Mouse (Mus musculus): Measurements from ENCODE around the gene Aldh3b2.
"Not testable (repeated sequence)": the region's sequence is repeated elsewhere in the genome, so short reads cannot be mapped to it uniquely, and the experiment has no call there.

The Aldh3b2 gene

DNA sequence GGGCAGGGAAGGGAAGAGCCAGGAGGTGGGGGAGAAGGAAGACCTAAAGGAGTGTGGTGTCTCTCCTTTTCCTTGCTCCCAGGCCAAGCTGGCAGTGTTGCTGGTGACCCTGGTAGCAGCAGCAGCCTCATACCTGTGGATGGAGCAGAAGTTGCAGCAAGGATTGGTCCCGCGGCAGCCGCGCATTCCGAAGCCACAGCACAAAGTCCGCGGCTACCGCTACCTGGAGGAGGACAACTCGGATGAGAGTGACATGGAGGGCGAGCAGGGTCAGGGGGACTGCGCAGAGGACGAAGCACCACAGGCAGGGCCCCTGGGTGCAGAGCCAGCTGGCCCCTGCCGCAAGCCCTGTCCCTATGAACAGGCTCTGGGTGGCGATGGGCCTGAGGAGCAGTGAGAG lies 23.6 kb upstream of the Aldh3b2 start:
- DNase-seq = no peak

DNA sequence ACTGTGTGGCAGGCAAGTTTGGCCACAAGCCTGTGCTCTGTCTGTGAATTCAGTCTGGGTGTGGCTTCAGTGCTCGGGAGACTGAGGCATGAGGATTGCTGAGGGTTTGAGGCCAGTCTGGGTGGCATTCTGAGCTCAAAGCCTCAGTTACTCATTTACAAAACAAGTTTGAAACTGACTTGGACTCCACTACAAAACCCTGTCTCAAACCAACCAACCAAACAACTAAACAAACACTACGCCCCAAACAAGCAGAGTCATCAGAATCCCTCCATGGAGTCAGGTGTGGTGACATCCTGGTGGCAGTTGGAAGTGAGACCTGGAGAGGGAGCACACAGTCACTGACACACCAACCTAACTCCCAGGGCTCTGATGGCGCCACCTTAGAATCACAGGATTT lies 21.8 kb upstream of the Aldh3b2 start:
- no peak for DNase-seq

DNA sequence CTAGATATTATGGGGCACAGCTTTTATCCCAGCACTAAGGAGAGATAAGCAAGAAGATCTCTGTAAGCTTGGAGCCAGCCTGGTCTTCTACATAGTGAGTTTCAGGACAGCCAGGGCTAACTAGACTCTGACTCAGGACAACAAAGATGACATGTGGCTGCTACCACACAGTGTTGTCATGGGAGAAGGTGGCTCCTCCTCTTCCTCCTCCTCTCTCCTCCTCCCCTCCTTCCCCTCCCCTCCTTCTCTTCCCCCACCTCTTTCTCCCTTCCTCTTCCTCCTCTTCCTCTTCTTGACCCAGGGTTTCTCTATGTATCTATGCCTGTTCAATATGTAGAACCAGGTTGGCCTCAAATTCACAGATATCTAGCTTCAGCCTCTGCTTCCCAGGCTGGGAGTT lies 20.7 kb upstream of the Aldh3b2 start:
- DNase-seq = no peak

DNA sequence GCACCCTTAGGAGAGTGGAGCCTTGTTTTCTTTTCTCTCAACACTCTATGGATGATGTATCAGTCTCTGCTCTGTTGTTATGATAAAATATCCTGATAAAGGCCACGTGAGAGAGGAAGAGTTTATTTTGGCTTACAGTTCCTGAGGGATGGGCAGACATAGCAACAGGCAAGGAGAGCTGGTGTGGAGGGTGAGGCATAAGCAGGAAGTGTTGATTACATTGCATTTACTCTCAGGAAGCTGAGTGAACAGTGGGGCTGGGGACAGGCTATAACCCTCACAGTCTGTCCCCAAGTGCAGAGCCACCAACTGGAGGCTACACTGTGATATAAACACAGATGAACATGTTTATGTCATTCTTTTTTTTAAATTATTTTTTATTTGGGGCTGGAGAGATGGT lies 20.0 kb upstream of the Aldh3b2 start:
- no peak for DNase-seq

DNA sequence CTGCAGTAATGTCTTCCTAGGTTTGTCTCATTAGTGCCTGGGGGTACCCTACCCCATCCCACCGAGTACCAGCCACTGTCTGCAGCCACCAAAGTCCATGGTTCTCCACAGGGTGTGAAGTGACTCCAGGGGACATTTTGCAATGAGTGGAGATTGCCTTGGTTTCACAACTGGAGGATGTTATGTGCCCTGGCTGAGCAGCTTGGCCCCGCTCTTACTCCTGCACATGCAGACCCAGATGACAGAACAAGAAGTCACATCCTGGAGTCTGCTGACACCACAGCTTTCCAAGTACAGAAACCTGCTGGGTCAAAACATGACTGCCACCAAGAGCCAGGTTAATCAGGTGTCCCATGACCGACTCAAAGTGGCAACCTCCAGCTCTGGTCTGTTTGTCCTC lies 17.1 kb upstream of the Aldh3b2 start:
- no peak for DNase-seq

DNA sequence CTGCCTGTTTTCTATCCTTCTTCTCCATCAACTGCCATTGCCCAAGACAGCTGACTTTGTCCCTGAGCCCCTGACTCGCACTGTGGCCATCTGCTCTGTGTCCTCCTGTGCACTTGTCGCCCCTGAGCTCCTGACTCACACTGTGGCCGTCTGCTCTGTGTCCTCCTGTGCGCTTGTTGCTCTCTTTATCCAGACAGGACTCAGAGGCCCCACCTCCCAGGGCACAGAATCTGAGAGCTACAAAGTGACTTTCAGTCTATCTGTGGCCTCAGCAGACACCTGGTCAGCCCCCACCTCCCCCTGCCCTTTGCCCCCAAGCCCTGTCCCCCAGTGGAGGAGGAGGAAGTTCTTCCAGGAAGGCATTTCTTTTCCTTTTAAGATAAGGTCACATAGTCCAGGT lies 16.3 kb upstream of the Aldh3b2 start:
- no peak for DNase-seq

DNA sequence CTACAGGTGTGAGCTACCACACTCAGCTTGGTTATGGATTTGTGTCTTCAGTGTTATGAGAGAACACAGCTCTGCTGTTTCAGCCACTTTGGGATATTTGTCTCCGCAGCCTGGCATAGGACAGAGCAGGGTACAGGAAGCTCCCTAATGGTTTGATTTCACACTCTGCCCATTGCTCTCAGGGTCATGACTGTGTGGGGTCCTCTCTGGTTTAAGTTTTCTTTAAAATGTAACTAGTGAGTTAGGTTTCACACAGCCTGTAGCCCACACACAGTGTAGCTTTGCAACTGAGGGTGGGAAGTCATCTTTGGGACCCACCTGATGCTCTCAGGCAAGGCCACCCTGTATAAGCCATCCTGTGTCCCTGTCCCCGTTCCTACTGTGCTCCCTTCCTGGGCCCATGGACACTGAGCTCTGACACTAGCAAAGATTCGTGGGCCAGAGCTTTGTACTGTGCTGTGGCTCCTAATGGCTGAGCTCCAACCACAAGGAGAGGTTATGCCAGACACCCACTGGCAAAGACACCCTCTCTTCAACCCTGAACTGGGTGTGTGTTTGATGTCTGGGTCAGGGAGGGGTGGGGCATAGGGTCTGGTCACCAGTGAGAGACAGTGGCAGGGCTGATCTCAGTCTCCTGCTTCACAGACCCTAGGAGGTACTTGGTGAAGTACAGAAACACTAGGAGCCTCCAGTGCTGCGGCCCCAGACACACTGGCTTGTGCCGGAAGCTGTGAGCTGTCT lies 14.7 kb upstream of the Aldh3b2 start:
- not testable (repeated sequence) for DNase-seq

DNA sequence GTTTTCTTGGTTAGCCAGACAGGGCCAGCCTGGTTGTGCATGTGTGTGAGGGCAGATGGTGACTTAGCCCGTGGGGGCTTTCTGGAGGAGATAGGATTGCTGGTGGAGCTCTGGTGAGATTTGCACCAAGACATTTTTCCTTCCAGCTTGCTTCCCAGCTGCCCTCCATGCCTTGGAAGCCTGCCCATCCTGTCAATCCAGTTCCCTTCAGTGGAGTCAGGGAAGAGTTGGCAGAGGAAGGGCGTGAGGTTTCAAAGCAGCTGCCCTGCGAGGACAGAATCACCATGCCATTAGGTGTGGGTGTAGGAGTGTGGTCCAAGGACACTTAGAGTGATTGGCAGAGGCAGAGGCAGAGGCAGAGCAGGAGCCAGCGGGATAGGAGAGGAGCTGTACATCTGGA lies 13.7 kb upstream of the Aldh3b2 start, which contains the start of gene Aldh3b3:
Gene Aldh3b3 (plus strand): TSS at position 176 of the 400 bp plus-strand sequence.
- no peak for DNase-seq

DNA sequence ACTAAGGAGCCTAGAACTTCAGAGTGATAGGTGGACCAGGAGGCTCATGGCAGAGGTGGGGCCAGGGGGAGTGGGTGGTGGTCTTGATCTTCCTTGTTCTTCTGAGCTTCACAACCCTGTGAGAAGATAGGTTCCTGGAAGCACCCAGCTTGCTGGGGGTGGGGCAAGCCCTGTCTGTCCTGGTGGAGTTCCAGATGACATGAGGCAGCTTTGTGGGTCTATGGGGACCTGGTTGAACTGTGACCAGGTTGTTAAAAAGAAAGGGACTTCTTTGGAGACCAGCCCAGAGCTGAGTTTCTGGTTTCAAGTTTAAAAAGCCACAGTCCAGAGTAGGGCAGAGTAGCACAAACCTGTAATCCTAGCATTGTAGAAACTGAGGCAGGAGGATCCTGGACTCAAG lies 13.1 kb upstream of the Aldh3b2 start:
- DNase-seq = no peak

DNA sequence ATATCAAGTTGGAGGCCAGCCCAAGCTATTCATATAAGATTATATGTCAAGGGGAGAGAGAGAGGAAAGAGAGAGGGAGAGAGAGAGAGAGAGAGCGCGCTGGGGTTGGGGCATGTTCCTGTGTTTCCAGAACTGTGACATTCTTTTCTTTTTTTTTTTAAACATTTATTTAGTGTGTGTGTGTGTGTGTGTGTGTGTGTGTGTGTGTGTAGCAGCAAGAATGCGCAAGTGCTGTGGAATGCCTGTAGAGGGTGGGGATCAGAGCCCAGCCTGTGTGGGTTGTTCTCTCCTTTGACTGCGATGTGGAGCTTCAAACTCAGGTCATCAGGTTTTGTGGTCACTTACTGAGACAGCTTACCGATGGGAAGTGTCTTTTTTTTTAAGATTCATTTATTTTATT lies 11.9 kb upstream of the Aldh3b2 start:
- no peak for DNase-seq

DNA sequence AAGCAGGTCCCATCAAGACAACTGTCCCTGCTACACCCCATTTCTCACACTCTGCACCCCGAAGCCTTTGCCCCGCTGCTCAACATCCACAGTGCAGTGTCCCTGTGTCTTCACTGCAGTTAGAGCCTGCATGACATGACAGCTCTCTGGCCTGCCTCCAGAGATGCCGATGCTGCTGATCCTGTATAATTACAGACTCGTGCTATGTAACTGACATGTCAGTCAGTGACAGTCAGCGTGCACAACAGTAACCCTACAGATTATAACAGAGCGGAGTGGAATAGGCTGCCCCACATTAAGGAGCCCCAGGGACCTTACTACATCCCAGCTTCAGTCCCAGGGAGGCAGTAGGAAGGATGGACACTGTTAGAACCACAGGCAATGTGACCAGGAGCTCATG lies 10.3 kb upstream of the Aldh3b2 start:
- DNase-seq = not testable (repeated sequence)

DNA sequence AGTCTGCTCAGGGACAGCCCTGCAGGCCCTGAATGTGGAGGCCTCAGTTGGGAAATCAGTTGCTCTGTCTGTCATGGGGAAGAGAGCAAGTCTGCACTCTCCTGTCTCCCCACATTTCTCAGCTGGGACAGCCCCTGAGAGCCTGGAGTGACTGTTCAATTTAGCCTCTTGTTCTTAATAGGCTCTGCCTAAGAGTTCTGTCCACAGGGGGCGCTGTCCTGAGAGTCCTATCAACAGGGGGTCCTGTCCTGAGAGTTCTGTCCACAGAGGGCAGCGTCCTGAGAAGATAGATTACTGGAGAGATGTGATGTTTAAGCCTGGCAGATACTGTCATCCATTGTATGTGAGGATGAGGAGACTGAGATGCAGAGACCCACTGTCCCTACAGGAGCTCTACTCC lies 9.7 kb upstream of the Aldh3b2 start:
- DNase-seq = no peak

DNA sequence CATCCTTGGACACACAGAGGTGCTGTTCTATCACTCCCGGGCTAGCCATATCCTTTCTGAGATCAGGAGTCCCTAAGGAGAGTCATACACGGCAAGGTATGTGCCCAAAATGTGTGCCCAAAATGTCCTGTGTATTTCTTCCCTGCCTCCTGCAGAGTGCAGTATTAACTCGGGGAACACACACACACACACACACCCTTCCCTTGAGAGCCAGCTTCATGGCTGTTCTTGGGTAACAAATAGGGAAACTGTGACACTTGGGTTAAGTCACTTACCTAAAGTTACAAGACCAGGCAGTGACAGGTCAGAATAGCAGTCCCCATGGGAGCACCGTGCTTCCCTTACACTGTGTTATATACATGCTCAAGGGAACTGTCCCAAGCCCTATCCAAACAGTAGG lies 8.1 kb upstream of the Aldh3b2 start:
- DNase-seq = no peak

DNA sequence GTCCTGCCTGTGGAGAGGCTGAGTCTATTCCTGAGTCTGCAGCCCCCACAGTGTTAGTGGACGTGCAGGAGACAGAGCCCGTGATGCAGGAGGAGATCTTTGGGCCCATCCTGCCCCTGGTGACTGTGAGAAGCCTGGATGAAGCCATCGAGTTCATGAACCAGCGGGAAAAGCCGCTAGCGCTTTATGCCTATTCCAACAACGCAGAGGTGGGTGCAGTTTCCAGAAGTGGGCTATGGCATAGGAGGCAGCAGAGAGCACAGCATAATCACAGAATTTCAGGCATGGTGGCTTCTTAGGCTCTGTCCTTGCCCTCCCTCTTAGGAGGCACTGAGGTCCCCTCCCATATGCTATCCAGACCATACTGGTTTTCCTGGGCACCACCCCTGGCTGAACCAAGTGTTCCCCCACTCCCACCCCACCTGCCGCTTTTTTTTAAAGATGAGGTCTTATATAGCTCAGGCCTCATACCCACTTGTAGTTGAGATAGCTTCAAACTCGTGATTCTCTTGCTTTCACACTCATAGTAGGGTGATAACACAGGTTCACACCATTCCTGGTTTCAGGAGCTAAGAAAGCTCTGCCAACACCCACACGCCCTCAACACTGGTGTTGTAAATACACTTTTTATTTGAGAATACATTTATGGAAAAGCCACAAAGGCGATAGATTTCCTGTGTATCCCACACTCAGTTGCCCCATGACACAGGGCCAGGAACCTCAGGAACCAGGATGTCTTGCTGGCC lies 5.6 kb upstream of the Aldh3b2 start:
- peak; percentile 24 for DNase-seq

DNA sequence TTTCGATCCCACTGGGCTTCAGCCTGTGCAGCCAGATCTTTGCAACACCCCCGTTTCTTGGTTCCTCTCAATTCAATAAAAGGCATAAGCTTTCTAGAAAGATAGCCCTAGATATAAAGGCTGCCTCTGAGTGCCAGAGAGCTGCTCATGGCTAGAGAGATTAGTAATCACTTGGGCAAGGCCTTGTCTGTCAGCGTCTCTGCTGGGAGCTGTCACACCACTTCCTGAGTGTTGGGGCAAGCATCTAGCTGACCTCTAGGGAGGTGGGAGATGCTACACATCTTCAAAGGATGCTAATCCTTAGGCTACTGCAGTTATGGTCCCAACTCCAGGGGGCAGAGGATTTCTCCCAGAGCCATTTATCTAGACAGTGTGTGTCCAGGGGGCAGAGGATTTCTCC lies 4.9 kb upstream of the Aldh3b2 start:
- no peak for DNase-seq

DNA sequence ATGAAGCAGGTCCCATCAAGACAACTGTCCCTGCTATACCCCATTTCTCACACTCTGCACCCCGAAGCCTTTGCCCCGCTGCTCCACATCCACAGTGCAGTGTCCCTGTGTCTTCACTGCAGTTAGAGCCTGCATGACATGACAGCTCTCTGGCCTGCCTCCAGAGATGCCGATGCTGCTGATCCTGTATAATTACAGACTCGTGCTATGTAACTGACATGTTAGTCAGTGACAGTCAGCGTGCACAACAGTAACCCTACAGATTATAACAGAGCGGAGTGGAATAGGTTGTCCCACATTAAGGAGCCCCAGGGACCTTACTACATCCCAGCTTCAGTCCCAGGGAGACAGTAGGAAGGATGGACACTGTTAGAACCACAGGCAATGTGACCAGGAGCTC lies 2.5 kb downstream of the Aldh3b2 start:
- not testable (repeated sequence) for DNase-seq

DNA sequence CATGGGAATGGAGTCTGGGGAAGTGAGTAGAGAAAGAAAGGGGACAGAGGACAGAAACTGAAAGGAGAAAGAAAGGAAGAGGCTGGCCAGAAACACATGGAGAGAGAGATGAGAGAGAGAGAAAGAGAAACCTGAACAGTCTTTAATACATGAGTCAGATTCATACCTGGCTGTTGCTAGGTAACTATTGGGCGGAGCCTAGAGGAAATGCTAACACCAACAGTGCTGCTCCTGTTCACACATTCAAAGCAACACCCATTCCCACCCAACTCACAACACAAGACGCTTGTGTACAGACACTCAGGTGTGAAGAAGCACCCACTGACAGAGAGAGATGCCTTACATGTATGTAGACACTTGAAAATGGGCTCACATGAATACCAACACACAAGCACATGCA lies 3.7 kb downstream of the Aldh3b2 start:
- DNase-seq = no peak

DNA sequence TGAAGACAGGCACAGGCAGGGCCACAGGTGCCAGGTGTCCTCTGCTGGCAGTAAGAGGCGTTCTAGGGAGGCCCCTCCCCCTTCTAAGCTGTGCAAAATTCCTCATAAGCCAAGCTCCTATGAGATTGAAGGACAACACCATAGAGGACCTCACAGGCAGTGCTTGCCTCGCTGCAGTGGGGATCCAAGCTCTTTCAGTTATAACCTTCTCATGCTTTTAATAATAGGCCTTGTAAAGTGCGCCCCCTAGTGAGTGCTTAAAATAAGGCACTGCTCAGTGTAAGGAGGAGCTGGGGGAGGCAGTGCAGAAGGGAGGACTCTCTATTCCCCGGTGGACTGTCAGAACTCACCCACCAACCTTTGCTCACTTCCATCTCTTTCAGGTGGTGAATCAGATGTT lies 8.2 kb downstream of the Aldh3b2 start:
- DNase-seq = peak; percentile 77

DNA sequence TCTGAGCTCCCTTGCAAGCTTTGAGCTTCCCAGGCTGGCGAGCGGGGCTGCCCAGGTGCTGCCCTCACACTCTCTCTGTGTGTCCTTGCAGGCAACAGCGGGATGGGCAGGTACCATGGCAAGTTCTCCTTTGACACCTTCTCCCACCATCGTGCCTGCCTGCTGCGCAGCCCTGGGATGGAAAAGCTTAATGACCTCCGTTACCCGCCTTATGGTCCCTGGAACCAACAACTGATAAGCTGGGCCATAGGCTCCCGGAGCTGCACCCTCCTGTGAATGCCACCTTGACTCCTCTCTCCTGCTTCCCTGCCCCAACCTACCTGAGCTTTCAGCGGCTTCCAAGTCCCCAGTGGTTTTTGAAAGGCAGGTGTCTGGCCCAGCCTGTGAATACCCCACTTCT lies 8.8 kb downstream of the Aldh3b2 start:
- no peak for DNase-seq

DNA sequence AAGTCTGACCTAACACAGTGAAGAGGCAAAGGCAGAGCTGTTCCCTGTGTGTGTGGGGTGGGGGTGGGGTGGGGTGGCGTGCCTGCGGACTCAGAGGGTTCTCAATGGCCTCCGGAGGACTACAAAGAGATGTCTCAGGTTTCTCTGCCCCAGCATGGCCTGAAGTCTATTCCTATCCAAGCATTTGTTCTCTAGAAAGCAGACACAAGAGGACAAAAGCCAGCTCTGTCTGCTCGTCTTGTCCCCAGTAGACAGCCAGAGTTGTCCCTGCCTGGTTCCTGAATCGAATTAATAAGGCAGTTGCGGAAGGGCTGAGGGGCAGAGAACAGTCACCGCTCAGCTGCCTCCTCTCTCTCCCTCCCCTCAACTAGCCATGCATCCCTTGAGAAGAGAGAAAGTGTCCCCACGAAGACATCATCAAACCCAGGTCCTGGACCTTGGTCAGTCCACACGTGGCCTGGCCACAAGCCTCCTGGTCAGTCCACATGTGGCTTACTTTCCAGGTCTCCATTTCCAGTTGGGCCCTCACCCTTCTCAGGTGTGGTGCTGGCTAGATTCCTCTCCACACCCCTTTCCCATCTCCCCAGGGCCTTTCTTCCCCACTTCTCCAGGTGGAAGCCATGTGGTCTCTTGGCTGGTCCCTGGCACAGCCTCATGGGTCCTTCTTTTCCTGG lies 11.5 kb downstream of the Aldh3b2 start:
- no peak for DNase-seq

DNA sequence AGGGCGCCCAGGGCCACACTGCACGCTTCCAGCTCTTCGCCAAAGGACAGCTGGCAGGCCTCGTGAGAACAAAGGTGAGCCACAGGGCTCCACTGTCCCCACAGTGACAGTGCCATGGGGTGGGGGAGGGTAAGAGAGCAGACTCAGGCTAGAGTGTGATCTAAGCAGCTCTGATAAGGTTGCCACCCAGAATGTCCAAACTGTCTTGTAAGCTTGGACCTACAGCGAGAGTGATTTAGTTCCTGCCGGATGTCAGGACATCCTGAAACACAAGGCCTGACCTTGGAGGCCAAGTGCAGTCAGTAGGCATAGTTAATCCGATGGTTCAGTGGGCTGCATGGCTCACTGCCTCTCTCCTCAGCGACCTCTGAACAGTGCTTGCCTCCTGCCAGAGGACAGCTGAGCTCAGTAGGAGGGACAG lies 13.1 kb downstream of the Aldh3b2 start:
- DNase-seq = no peak

DNA sequence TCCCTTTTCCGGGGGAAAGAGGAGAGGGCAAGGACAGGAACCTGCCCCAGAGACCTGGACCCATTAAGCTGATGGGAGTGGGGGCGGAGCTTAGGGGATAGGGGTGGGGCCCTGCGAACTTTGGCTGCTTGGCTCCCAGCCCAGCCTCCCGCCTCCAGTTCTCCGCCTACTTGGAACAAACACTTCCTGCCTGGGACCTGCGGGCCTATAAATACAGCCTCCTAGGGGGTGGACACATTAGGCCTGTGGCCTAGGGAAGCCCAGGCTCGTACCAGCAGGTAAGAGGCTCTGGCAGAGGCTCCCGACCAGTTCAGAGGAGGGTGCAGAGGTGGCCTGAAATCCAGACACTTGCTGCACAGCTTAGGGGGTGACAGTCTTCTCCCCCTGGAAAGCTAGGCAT lies 14.2 kb downstream of the Aldh3b2 start, which contains the start of gene Acy3:
Gene Acy3 (plus strand): TSS at position 237 of the 400 bp plus-strand sequence.
- peak; percentile 66 for DNase-seq

DNA sequence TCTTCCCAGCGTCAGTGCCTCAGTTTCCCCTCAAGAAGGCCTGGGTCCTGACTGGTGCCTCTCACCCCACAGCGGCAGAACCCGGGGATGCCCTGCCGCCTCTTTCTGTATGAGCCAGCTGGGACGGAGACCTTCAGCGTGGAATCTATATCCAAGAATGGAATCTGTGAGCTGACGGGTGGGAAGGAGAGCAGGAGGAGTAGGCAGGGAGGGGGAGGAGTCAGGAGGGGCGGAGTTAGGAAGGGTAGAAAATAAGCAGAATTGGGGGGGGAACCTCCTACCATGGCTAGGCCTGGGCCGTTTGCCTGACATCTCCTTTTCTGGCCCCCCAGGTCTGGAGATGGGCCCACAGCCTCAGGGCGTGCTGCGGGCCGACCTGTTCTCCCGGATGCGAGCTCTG lies 15.9 kb downstream of the Aldh3b2 start:
- no peak for DNase-seq

DNA sequence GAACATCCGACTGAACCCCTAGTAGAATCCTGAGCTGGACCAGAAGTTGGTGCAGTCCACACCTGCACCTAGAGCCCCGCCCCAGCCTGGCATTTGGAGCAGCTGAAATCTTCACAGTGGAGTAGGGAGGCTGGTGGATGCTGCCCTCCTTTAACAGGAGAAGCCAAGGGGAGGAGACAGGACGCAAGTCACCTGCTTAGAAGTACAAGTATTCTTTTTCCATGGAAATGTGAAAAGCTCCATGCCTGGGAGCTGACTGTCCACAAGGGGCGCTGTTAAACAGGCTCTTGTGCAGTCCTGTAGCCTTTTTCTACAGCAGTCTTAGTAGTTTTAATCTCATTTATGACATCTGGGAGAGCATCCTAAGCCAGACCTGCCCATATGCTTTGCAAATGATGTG lies 16.6 kb downstream of the Aldh3b2 start:
- no peak for DNase-seq
